Mouse (Mus musculus): ENCODE measurements around the gene Grid2.
"Not testable (repeated sequence)": the region's sequence is repeated elsewhere in the genome, so short reads cannot be mapped to it uniquely, and the experiment has no call there.

The Grid2 gene
- long read RNA-seq, experiment 1: 0 reads
- long read RNA-seq, experiment 2: 0 reads

DNA sequence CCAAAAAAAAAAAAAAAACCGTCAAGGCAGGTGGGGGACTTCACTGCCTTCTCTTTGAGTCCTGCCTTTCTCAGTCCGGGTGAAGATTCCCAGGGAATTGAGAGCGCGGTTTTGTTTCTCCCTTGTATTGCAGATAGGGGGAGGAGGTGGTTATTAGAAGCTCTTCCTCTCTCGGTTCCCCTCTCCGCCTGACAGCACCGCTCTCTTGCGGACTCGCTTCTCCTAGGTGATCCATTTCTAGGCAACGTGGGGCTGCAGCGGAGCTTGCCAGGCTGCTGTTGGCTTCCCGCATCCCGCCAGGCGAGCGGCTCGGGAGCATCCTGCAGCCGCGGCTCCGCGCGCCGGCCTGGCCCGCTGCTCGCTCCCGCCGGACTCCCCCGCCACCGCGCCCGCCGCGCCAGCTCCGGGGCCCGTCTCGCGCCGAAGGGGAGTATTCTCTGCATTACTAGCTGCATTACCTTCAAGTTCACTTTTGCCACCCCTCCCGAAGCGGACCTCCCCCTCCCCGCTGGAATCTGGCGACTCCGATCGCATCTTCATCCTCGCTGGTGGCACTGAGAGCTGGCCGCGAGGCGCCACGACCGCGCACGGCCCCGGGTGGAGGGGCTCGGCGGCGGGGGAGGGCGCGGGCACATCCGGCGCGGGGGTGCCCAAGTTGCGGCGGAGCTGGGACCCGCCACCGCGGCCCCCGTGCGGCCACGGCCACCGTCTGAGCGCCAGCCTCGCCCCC, at the start of gene Grid2:
Grid2 (plus strand) TSS at position 51 of the 730 bp plus-strand sequence.
- intact Hi-C loops (cut with DNase I): no loop called here

DNA sequence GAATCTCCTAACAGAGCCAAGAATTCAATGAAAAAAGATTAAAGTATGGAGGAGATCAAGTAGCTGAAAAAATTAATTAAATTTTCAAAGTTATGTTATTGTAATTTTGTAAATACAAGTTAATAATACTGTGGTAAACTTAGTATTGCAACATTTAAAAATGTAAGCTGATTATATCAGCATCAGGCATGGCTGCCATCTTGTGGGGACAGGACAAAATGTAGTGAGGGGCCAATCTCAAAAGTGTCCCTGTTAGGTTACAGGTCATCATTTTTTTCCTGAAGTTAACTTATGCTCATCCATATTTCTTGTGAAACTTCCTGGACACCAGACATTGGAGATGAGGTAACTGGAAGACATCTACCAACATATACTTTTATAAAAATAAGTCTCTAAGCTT, 4.9 kb upstream of the Grid2 start:
- intact Hi-C loops (cut with DNase I): no loop called here

DNA sequence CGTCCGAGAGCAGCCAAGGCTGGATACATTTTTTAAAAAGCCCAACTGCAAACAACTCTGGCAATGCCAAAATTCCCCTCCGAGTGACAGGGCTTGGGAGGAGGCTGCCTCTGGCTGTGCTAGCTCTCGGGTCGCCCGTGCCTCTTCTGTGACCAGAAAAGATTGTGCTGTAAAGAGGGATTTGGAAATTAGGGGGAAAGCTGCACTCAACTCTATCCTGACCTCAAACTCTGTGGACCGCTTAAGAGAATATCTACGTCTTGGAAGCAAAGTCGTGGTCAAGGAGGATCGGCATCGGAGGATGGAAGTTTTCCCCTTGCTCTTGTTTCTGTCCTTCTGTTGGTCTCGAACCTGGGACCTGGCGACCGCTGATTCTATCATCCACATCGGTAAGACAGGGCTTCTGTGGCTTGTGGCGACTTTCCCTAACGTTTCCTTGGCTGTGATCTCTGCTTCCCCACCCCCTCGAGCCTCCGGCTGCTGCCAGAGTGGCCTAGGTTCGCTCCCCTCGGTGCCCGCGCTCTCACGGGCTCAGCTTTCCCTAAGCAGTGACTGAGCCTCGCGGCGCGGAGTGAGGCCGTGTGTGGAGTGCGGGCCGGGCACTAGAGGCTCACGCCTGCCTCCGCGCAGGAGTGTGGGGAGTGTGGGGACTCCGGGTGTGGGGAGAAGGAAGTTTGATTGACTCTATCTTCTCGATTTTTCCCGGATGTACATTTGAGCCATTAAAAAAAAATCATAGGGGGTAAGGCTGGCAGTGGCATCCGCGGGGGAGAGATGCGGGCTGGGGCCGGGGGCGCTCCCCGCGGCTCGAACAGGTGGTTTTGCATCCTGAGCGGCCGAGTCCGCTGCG, 1.1 kb downstream of the Grid2 start:
- intact Hi-C loops (cut with DNase I): no loop called here

DNA sequence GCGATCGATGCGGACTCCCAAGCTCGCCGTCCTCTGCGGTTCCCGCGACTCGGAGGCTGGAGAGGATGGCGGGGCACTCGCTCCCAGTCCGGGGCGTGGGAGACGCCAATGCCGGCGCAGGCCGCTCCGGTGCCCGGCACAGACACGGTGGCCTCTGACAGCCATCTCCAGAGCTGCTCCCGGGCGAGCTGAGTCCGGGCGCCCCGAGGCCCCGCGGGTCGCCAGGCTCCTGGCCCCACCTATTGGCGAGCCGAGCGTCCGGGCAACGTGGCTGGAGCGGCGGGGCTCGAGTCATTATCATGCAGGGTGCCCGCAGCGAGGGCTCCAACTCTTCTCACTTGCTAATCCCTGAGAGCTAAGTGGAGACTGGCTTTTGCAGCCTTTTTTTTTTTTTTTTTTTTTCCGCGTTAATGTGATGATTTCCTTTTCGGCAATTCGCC, 1.8 kb downstream of the Grid2 start:
- intact Hi-C loops (cut with DNase I): no loop called here

DNA sequence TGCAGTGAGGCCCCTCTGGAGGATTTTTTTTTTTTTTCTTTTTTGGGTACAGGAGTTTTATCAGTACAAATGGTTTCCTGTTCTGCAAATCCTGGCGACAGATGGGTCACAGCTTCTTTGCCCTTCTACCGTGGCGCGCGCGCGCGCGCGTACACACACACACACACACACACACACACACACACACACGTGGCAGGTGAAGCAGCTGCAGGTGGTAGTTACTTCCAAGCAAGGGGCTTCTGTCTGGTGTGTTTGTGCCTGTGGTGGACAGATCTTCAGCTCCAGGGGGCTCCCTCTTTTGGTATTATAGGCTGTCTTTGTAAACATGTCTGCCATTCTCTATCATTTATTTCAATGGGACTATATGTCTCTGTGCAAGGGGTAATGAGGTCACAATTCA, 2.2 kb downstream of the Grid2 start:
- intact Hi-C loops (cut with DNase I): no loop called here

DNA sequence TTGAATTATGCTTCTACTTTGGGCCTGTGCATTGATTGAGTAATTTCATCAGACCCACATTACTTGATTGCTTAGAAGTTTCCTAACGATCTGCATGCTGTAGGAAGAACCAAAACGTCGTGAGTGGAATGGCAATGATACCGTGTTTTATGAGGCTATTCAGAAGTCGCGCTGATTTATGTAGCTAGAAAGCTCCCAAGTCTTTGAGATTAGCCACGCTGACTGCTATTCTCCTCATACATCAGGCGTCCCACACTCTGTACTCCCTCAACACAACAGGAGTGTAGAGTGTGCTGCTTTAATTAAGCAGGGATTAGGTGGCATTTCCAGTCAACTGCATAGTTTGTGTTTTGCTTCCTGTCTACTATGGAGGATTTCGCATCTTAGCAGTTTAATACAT, 4.1 kb downstream of the Grid2 start:
- intact Hi-C loops (cut with DNase I): no loop called here

DNA sequence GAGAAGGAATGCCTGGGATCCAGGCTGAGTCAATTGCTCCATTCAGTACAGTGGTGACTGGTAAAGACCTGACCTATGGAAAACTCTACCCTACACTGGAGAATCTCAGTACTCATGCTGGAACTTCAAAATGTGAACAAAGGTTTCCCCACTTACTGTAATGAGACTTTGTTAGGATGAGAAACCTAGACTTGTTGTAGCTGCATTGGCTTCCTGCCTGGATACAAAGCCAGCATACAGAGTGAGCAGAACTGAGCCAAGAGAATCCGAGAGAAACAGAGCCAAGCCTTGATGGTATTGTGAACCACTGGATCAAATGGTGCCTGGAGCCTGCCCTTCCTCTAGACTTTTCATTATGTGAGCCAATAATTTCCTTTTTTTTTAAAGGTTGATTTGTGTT, 28.7 kb downstream of the Grid2 start:
- intact Hi-C loops (cut with DNase I): no loop called here

DNA sequence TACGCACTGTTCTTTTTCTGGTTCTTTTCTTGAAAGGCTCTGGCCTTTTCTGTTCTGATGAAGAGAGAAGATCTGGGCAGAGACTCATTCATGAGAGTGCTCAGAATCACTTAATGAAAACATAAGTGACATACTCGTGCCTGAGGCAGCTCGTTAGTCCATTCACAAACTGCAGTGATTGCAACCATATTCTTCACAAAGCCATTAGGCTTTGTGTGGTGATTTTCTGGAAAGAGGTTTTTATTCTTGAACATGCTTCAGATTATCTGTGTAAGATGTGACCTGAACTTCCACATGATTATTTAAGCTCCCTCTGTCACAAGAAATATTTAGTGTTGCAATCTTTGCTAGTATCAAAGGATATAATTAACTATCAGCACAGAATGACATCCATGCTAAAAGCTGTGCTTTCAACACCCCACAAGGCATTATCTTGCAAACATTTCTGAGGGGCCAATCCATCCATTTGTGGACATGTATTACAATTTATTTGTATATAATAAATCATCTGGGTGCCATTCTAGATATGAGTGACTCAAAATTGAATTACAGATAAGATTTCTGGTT, 86.8 kb downstream of the Grid2 start:
- intact Hi-C loops (cut with DNase I): no loop called here

DNA sequence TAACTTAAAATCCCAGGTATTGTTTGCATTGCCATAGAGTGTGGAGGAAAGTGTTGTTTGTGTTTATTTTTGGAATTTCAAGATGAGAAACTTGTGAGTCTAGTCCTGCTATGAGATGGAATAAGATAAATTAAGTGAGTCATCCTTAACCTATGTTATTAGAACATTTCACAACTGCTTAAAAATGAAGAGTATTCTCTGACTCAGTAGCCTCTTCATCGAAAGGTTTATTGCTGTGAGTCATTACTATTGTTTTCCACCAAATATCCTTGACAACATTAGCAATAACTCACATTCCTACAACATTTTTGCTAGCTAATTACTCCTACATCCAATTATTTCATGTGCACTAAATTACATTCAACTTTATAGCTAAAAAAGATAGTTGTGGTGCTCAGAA, 91.3 kb downstream of the Grid2 start:
- intact Hi-C loops (cut with DNase I): no loop called here

DNA sequence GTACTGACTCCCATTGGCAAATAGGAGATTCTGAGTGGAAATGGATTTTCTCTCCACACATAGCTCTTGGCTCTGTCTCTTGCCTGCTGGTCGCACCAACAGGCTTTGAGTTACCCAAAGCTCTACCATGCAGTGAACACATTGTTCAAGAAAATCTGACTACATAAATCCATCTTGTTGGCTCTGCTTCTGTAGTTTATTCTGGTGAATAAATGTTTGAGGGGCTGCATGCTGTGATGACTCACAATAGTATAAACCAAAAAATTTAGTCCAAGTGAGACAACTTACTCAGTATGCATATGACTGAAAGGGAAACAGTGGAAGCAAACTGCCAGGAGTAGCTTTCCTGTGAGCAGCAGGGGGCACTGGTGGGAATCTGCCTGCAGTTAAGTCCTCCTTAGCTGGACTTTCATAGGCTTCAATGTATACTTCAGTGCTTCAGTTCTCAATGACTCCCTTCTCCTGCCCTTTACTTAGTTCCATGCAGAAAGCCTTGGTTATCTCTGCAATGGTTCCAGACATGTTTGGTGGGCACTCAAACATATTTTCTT, 125.5 kb downstream of the Grid2 start:
- intact Hi-C loops (cut with DNase I): no loop called here

DNA sequence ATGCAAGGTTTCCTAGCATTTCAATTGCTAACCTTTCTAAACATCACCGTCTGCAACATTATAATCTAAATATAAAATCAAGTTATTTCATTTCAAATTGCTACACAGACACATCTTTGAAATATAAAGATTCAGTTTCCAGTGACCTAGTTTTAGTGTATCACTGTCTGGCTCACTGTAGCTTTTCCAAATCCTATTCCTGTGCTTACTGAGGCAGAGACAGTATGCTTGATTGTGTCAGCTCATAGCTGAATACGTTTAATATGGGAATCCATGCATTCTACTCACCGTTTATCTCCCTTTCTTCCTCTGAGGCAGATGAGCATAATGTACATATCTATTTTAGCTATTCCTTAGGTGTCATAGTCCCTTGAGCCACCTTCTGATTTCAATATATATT, 146.0 kb downstream of the Grid2 start:
- intact Hi-C loops (cut with DNase I): no loop called here

DNA sequence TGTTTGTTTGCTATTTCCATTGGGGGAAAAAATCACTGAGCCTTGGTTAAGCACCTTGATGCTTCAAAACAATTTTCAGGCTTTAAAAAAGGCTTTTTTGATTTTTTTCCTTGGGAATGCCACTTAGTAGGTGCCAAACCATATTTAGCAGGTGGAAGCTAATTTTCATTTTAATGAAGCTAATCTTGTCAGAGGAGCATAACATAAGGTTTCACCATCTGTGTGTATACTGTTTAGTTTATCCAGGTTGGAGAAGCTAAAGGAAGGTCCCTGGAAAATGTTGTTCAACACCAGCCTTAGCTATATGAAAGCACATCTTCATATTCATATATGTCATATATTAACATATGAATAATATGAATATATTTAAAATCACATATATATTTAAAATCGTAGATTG, 161.9 kb downstream of the Grid2 start:
- intact Hi-C loops (cut with DNase I): no loop called here

DNA sequence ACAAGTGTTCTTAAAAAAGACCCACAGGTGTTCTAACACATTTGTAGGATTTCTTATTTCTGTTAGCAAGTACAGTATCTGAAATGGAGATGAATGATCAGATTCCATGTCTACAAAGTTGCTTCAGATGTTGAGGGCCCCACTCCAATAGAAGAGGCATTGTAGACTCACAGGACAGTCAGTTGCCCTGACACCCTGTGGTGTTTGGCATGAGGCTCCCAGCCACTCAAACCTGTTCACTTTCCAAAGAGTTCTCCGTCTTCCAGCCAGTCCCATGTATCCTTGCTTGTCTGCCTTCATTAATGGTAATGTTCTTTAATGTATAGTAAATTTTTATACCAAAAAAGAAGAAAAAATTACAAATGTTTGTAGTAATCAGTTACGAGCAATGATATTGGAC, 177.1 kb downstream of the Grid2 start:
- intact Hi-C loops (cut with DNase I): no loop called here

DNA sequence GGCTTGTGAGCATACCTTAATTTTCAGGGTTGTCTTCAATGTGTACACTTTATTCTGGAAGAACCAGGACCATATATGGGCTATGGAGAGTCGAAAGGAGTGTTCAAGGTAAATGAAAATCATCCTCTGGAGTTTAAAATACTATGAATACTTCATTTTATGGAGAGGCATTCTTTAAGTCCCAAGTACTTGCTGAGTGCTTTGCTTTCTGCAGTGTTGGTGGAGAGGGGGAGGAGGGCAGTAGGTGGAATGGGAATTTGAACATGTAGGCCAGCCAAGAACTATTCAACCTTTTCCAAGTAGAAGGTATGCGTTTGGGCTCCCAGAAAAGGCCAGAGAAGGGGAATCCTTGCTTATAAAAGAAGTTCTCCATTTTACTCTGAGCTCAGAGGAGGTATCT, 192.5 kb downstream of the Grid2 start:
- intact Hi-C loops (cut with DNase I): no loop called here

DNA sequence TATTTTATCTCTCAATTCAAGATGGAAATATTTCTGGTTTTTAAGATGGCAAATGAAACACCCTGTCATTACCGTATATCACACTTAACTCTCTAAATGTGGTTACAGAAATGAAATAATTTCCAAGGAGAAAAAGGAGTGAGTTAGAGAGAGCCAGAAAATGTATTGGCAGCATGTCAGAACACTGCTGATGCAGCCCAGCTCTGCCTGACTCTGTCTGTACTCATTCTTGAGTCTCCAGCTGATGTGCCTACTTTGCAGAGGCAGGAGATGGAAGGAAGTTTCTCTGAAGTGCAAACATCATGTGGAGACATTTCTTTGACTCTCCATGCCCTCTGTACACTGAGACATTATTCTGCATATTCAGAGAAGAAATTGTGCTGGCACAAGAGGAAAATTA, 226.5 kb downstream of the Grid2 start:
- intact Hi-C loops (cut with DNase I): no loop called here

DNA sequence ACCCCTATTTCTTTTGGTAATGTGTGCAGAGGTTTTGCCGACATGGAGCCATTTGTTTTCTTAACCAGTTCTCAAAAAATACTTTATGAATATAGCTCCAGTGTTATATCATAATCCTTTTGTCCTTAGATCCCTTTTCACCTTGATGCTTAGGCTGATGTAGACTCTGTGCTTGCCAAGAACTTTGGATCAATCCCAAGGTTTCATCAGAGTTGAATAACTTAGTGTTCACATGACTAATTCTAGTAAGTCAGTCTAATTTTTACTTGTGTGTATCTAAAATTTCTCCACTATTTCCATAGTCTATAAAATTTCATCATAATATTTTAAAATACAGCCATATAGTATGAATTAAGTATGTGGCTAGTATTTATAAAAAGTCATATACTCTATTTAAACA, 259.3 kb downstream of the Grid2 start:
- intact Hi-C loops (cut with DNase I): no loop called here

DNA sequence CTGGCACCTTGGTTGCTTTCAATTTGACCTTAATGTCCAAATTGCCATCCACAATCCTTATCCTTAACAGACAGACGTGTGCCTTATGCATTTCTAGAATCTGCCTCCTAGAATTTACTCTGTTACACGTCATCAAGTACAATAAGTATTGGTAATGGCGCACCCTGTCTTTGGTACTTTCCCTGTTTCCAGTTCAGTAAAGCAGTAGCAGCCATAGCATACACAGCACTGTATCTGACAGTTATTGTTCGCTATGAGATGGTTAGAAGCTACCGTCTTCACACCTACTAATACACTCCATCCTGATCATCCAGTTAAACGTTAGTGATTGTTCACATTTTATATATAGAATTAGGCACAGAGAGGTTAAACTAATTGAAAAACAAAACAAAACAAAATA, 260.3 kb downstream of the Grid2 start:
- intact Hi-C loops (cut with DNase I): no loop called here

DNA sequence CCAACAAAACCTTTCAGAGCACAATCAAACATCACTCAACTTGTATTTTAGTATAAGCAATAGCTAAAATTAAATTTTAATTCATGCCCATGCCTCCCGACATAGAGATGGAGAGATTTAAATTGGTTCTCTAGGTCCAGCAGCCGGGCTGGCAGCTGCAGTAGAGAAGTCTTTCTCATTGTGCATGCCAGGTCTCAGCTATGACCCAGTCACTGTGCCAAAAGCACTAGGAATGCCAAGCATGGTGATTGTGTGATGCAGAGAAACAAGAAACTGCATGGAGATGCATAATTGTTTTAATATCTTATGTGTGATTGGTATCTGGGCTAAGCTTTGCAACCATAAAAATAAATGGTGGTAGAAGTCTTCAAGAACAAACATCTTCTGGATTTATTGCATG, 276.1 kb downstream of the Grid2 start:
- intact Hi-C loops (cut with DNase I): no loop called here

DNA sequence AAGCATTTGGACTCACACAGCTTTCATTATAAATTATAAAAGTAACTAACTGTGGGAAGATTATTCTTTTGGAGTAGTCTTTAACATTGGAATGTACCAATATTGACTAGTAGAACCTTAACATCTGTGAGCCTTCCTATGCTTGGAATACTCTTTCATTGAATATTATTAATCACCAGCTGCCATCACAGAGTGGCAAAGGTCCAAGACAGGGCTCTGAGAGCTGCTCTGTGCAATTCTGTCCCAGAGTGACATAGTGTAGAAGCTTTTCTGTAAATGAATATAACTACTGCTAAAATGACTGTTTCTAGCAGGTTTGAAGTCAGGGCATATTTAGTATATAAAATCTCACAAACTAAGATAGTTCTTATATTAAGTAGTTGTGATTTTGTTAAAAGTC, 277.2 kb downstream of the Grid2 start:
- intact Hi-C loops (cut with DNase I): no loop called here

DNA sequence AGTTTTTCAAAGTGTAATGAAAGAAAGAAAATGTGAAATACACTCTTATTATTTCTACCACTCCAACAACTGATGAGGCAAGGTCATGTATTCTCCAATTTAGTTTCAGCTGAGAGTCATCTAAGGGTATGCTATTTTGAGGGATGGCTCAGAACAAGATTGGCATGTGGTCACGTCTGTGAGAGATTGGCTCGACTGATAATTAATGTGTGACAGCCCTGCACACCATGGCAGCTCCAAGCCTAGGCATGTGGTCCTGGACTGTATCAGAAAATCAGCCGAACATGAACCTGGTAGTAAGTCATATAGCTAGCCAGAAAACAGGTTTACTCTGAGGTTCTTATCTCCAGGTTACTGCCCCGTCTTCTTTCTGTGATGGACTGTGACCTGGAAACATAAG, 292.1 kb downstream of the Grid2 start:
- intact Hi-C loops (cut with DNase I): no loop called here

DNA sequence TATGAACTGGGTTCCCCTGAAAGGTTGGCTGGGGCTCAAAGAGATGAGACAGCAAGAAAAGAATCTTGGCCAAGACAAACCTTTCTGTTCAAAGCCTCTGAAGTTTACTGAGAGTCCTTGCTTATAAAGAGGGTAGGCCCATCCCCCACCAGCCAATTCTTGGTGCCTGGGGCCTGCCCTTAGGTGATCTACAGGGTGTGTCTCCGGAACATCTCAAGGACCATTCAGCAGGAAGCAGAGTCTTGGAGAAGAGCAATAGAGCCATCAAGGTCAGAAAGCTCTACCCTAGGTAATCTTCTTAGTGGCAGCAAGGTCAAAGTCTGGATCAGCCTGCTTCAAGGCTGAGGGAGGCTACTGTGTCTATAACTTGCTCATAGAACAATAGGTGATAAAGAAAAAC, 313.1 kb downstream of the Grid2 start:
- intact Hi-C loops (cut with DNase I): not testable (repeated sequence)

DNA sequence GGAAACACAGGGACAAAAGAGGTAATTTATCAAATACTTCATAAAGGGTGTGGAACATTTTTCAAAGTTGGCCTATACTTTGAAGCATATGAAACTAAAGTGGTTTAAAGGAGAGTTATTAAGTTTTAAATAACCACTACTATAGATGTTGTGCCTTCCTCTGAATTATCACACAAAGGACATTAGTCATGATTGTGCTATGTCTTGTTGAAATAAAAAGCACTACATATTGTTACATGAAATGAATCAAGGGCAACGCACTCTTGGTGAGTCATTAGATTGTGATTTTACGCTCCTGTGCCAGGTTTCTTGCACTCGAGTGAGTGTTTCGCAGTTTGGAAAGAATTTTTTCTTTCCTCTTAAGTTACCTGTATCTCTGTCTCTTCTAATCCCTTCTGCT, 335.0 kb downstream of the Grid2 start:
- intact Hi-C loops (cut with DNase I): no loop called here
